9 mouse cellular contexts compared by ENCODE assay signal in the genomic region with DNA sequence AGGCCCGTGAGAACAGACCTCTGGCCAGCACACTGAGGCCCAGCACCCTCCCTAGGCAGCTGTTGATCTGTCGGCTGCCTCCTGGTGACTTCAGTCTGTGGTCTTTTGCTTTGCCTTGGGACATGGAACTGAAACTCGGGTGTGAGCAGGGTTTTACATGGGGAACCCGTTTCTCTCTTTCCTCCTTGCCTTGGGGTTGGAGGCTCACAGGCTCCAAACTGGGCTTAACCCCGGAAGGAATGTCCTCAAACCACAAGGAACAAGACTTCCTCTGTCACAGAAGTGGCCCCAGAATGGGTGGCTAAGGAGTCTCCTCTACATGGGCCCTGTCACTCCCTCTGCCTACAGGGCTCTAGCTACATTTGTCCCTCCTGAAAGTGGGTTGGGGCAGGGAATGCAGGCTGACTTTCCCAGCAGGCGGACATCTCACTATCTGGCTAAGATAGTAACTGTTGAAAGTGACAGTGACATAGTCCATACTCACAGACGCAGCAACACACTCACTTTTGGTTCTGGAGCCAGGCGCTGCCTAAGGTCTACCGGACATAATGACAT. TPM values are rescaled to one million over a fixed set of nuclear protein-coding genes. Genes with fewer than 3 reads are reported as not detected.
DNase-seq lines count a peak whose midpoint lies in the region; ATAC-seq and TF ChIP-seq lines count a peak whose summit lies in the region.
"Had no signal": no experiment of that assay in that cellular context is flagged by ENCODE, and none has a peak within 500 bp of the region (broad histone marks: within the 10 kb centered on the region; RNA-seq: fewer than 3 reads in every experiment).

No protein-coding gene starts in this region.

- H3K4me2 ChIP-seq in CH12.LX (ENCODE audit: insufficient read depth, low read depth, poor library complexity, severe bottlenecking): peak overlapping the region; percentile 55
- no peak overlapping the region for H3K4me2 ChIP-seq in heart, postnatal 0 days (ENCODE audit: low read depth, low read length)
- H3K4me2 ChIP-seq: hindbrain, embryonic 14.5 days; limb, embryonic 15.5 days had no signal

- peak; percentile 13 for TF ChIP-seq RAD21 in CH12.LX (IDR thresholded peaks at IDR 0.05; ENCODE audit: low read depth, low read length)

- H3K27me3 ChIP-seq in CH12.LX (replicated peaks): no peaks in the 10 kb centered on the region
- H3K27me3 ChIP-seq in heart, postnatal 0 days (ENCODE audit: control insufficient read depth, insufficient read depth, low read length): no peaks in the 10 kb centered on the region

- peaks cover 11 to 55% of the 10 kb centered on the region in 2 experiments for H3K4me1 ChIP-seq in CH12.LX (ENCODE audit: control insufficient read depth in 1 of 2, insufficient read depth in 2 of 2)
- peaks cover 33% of the 10 kb centered on the region for H3K4me1 ChIP-seq in heart, postnatal 0 days (ENCODE audit: control insufficient read depth, insufficient read depth)

- H3K4me3 ChIP-seq in CH12.LX (replicated peaks in 1 of 3; ENCODE audit: low read depth in 2 of 3, low read length in 2 of 3, poor library complexity in 1 of 3) (no peak overlapping the region), macrophage (ENCODE audit: inconsistent target) (no peak overlapping the region)
- no peak overlapping the region for H3K4me3 ChIP-seq in heart, postnatal 0 days (ENCODE audit: low read depth, low read length)
- H3K4me3 ChIP-seq: limb, embryonic 15.5 days had no signal

- H3K27ac ChIP-seq in CH12.LX (ENCODE audit: insufficient read depth, low read depth) (no peak overlapping the region), macrophage (peak overlapping the region; percentile 27)
- H3K27ac ChIP-seq in heart, postnatal 0 days (ENCODE audit: low read depth): peak overlapping the region; percentile 79
- H3K27ac ChIP-seq: hindbrain, embryonic 14.5 days; limb, embryonic 15.5 days had no signal

- H3K9ac ChIP-seq in CH12.LX (ENCODE audit: insufficient read depth, low read depth): no peak overlapping the region
- H3K9ac ChIP-seq in heart, postnatal 0 days (replicated peaks; ENCODE audit: low read depth, low read length): no peak overlapping the region
- H3K9ac ChIP-seq: hindbrain, embryonic 14.5 days; limb, embryonic 15.5 days had no signal

- TF ChIP-seq CTCF in CH12.LX (conservative IDR thresholded peaks at IDR 0.05 in 1 of 2, IDR thresholded peaks at IDR 0.05 in 1 of 2; ENCODE audit: low read depth in 2 of 2, low read length in 2 of 2): no peak
- no peak for TF ChIP-seq CTCF in heart, postnatal 0 days (IDR thresholded peaks at IDR 0.05; ENCODE audit: low read depth)

- TF ChIP-seq EP300 in CH12.LX (IDR thresholded peaks at IDR 0.05; ENCODE audit: low read length): peak; percentile 73; the same call in 1 of the 2 replicates
- TF ChIP-seq EP300 in heart, postnatal 0 days (IDR thresholded peaks at IDR 0.05; ENCODE audit: low read depth): peak; percentile 92

- in situ Hi-C loops in CH12.LX (cut with MboI; ENCODE audit: low pct_ligation_motif_present, low pct_unique_long_range_greater_than_20kb, low sequenced_read_pairs): no loop called here

- TF ChIP-seq POLR2A in CH12.LX (IDR thresholded peaks at IDR 0.05; ENCODE audit: low read depth, low read length): no peak

- dilution Hi-C loops in CH12.LX (cut with MboI; ENCODE audit: extremely low pct_ligation_motif_present, extremely low pct_unique_long_range_greater_than_20kb, low sequenced_read_pairs): no loop called here

- peak; percentile 88 for ATAC-seq in heart, postnatal 0 days (ENCODE audit: insufficient read depth, low read depth)

- no peaks in the 10 kb centered on the region for H3K9me3 ChIP-seq in CH12.LX (replicated peaks; ENCODE audit: low read length)
- no peaks in the 10 kb centered on the region for H3K9me3 ChIP-seq in heart, postnatal 0 days (replicated peaks; ENCODE audit: control insufficient read depth, low read length)
- H3K9me3 ChIP-seq: limb, embryonic 15.5 days had no signal

- H3K79me2 ChIP-seq in CH12.LX (replicated peaks; ENCODE audit: control insufficient read depth, extremely low read depth, insufficient read depth, poor library complexity, severe bottlenecking) (no peaks in the 10 kb centered on the region), macrophage (ENCODE audit: inconsistent target) (no peaks in the 10 kb centered on the region)

- no peaks in the 10 kb centered on the region for H3K36me3 ChIP-seq in CH12.LX (replicated peaks in 1 of 2; ENCODE audit: control insufficient read depth in 1 of 2, insufficient read depth in 1 of 2, low read length in 1 of 2)
- H3K36me3 ChIP-seq in heart, postnatal 0 days (replicated peaks; ENCODE audit: control insufficient read depth, insufficient read depth, low read length): no peaks in the 10 kb centered on the region
- no peaks in the 10 kb centered on the region for H3K36me3 ChIP-seq in macrophage (ENCODE audit: inconsistent target)
- H3K36me3 ChIP-seq: limb, embryonic 15.5 days had no signal

- WGBS in heart, postnatal 0 days: 21% methylated on average over 9 of the region's 9 CpGs
- WGBS in macrophage (ENCODE audit: missing documents): 40% methylated on average over 9 of the region's 9 CpGs

- DNase-seq in CH12.LX (ENCODE audit: extremely low read depth): peak; percentile 79
- DNase-seq in brain, adult 2 months (ENCODE audit: low read depth, low spot score): peak; percentile 39
- DNase-seq in heart, postnatal 0 days (ENCODE audit: low spot score): peak; percentile 85
- DNase-seq in adrenal gland, postnatal 4 days (ENCODE audit: low spot score in 2 of 2): no peak
- DNase-seq in ovary, postnatal 10 days (ENCODE audit: low spot score): no peak
- no peak for DNase-seq in cerebellum, adult 11 months

TF ChIP-seq in CH12.LX, 34 proteins besides CTCF, POLR2A, EP300 and RAD21 (continues in another document):
- TF ChIP-seq MAFK (IDR thresholded peaks at IDR 0.05; ENCODE audit: insufficient replicate concordance, low read length) (no peak), IRF4 (IDR thresholded peaks at IDR 0.05; ENCODE audit: low read depth, low read length) (peak; percentile 88), NRF1 (IDR thresholded peaks at IDR 0.05; ENCODE audit: low read depth, low read length) (no peak), JUND (conservative IDR thresholded peaks at IDR 0.05; ENCODE audit: low read depth, low read length) (no peak), TCF12 (IDR thresholded peaks at IDR 0.05; ENCODE audit: low read depth, low read length) (0 out of 2 replicates have a peak, but pooled peaks have one; percentile 34), SIN3A (IDR thresholded peaks at IDR 0.05; ENCODE audit: low read length) (no peak), USF1 (IDR thresholded peaks at IDR 0.05; ENCODE audit: low read depth, low read length) (no peak), TBP (conservative IDR thresholded peaks at IDR 0.05; ENCODE audit: low read depth, low read length) (0 out of 2 replicates have a peak, but pooled peaks have one; percentile 12), USF2 (conservative IDR thresholded peaks at IDR 0.05; ENCODE audit: low read depth, low read length) (no peak), ETS1 (conservative IDR thresholded peaks at IDR 0.05; ENCODE audit: low read depth, low read length) (peak; percentile 77), E2F4 (IDR thresholded peaks at IDR 0.05; ENCODE audit: insufficient replicate concordance, low read depth, low read length) (no peak), ELF1 (IDR thresholded peaks at IDR 0.05; ENCODE audit: low read depth, low read length) (0 out of 2 replicates have a peak, but pooled peaks have one; percentile 14), POLR2AphosphoS2 (IDR thresholded peaks at IDR 0.05; ENCODE audit: low read depth, low read length) (no peak), SMC3 (IDR thresholded peaks at IDR 0.05; ENCODE audit: low read depth, low read length) (peak; percentile 35; the same call in 1 of the 2 replicates), ZC3H11A (IDR thresholded peaks at IDR 0.05; ENCODE audit: low read depth, low read length) (no peak), KAT2A (IDR thresholded peaks at IDR 0.05; ENCODE audit: insufficient replicate concordance, low read length) (no peak)

RNA-seq across cellular contexts. Expression of gene Ccdc186, which starts 47.5 kb away (rescaled TPM):
- total RNA-seq in CH12.LX (2012; rRNA removed): 3.4 and 4.2 TPM in 2 replicates
- 2.2 and 2.7 TPM in 2 replicates for total RNA-seq in CH12.LX (2014; rRNA removed)
- 7.5 and 8.6 TPM in 2 replicates for polyA plus RNA-seq in CH12.LX (2012; ENCODE audit: insufficient read length, low read depth)
- 12.2 and 18.4 TPM in 2 replicates for total RNA-seq in heart, postnatal 0 days (2014; rRNA removed; ENCODE audit: low replicate concordance)
- polyA plus RNA-seq in heart, postnatal 0 days (2015; fragmentation: Nextera tagmentation; extraction: Ambion mirVana): 15.1 and 18.1 TPM in 2 replicates
- total RNA-seq in macrophage (2018; cell fraction: chromatin; rRNA removed): 100 to 1,000 TPM in 3 of 26 experiments, 10 to 100 TPM in 23; 39.8 to 119 (median 57.5) TPM
- total RNA-seq in macrophage (2018; cell fraction: cytosol; rRNA removed): 10 to 100 TPM; 10.8 to 19.3 (median 15.0) TPM
- 10 to 100 TPM; 26.2 to 55.2 (median 36.1) TPM for total RNA-seq in macrophage (2018; cell fraction: nucleus; rRNA removed)
- 9.1 to 14.8 TPM (median 9.7 TPM) in 3 replicates for polyA plus RNA-seq in macrophage (2018)
- total RNA-seq in adrenal gland, postnatal 4 days (2021): 10 to 100 TPM; 21.2 to 27.3 TPM

RNA-seq across cellular contexts. Expression of gene Tdrd1, which starts 51.5 kb away (rescaled TPM):
- not detected in 2 replicates for total RNA-seq in CH12.LX (2012; rRNA removed)
- not detected in 2 replicates for total RNA-seq in CH12.LX (2014; rRNA removed)
- 0.05 and 0.07 TPM in 2 replicates for polyA plus RNA-seq in CH12.LX (2012; ENCODE audit: insufficient read length, low read depth)
- total RNA-seq in heart, postnatal 0 days (2014; rRNA removed; ENCODE audit: low replicate concordance): 0.97 TPM in 1 of 2 replicates, not detected in the other
- 0.05 and 0.10 TPM in 2 replicates for polyA plus RNA-seq in heart, postnatal 0 days (2015; fragmentation: Nextera tagmentation; extraction: Ambion mirVana)
- total RNA-seq in macrophage (2018; cell fraction: chromatin; rRNA removed): not detected
- not detected for total RNA-seq in macrophage (2018; cell fraction: cytosol; rRNA removed)
- total RNA-seq in macrophage (2018; cell fraction: nucleus; rRNA removed): not detected
- polyA plus RNA-seq in macrophage (2018): not detected in 3 replicates
- under 1 TPM; 0.14 TPM for total RNA-seq in adrenal gland, postnatal 4 days (2021)

RNA-seq across cellular contexts. Expression of gene Adrb1, which starts 52.5 kb away (rescaled TPM):
- not detected in 2 replicates for total RNA-seq in CH12.LX (2012; rRNA removed)
- not detected in 2 replicates for total RNA-seq in CH12.LX (2014; rRNA removed)
- polyA plus RNA-seq in CH12.LX (2012; ENCODE audit: insufficient read length, low read depth): not detected in 2 replicates
- total RNA-seq in heart, postnatal 0 days (2014; rRNA removed; ENCODE audit: low replicate concordance): 30.2 and 31.3 TPM in 2 replicates
- polyA plus RNA-seq in heart, postnatal 0 days (2015; fragmentation: Nextera tagmentation; extraction: Ambion mirVana): 10.9 and 11.7 TPM in 2 replicates
- total RNA-seq in macrophage (2018; cell fraction: chromatin; rRNA removed): 1 to 10 TPM in 1 of 26 experiments, under 1 TPM in 3, not detected in 22; 0.22 to 1.1 (median 0.62) TPM
- total RNA-seq in macrophage (2018; cell fraction: cytosol; rRNA removed): under 1 TPM in 13 of 26 experiments, not detected in 13; 0.03 to 0.52 (median 0.13) TPM
- 1 to 10 TPM in 2 of 26 experiments, under 1 TPM in 3, not detected in 21; 0.27 to 1.3 (median 0.65) TPM for total RNA-seq in macrophage (2018; cell fraction: nucleus; rRNA removed)
- polyA plus RNA-seq in macrophage (2018): 0.16 to 0.89 TPM (median 0.19 TPM) in 3 replicates
- 1 to 10 TPM; 2.8 to 2.9 TPM for total RNA-seq in adrenal gland, postnatal 4 days (2021)

Comparison
In these comparisons a context has a peak if more than half of its experiments do, and no peak if none do; other contexts are left out.
1. DNase-seq: peak in CH12.LX (single experiment), brain, adult 2 months (single experiment) and heart, postnatal 0 days (single experiment); none in adrenal gland, postnatal 4 days (0 of 2), ovary, postnatal 10 days (single experiment) and cerebellum, adult 11 months (single experiment).